Mouse (Mus musculus) right cerebral cortex, adult 18-20 months (tissue): Measurements from ENCODE around the gene Olfr611.
"Not testable (repeated sequence)": the region's sequence is repeated elsewhere in the genome, so short reads cannot be mapped to it uniquely, and the experiment has no call there.

ENCODE experiments used
- DNase-seq: peaks from one replicate; pipeline ENCODE4 v3.0.0; 2022; ENCODE audit warnings: mixed read lengths

Gene Olfr611

DNA sequence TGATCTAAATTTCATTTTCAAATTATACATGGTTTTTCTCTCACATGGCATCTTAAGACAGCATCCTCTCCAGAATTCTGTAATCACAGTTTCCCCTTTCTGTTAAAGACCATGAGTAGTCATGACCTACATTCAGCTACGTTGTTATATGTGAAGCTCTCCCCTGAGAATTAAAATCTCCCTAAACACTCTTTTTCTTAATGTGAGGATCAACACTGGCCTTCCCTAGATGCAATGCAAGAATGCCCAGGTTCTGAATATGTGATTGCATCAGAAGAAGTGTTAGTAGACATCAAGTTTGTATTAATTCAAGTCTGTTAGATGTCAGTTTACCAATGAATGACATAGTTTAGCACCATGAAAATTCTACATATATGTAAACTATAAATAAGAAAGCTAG, at the start of gene Olfr611:
Olfr611 (minus strand) TSS at position 101 of the 400 bp plus-strand sequence.
- DNase-seq: not testable (repeated sequence)

DNA sequence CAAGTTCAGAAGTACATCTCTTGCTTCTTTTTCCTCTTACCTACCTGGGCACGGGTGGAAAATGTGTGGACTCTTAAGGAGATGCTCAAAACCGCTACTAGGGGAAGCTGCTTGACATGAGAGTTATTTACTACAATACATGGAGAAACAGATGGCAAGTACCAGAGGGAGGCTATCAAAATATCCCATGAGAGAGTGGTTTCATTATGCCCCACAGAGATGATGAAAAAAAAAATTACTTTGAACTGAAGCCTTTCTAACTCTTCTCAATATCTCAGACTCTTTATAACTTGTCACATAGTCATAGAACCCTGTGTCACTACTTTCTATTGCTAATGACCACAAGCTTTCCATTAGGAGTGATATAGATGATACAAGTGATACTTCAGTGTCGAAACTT, 48.4 kb upstream of the Olfr611 start, which contains the start of gene Olfr616:
Olfr616 (minus strand) TSS at position 101 of the 400 bp plus-strand sequence.
- no peak for DNase-seq

DNA sequence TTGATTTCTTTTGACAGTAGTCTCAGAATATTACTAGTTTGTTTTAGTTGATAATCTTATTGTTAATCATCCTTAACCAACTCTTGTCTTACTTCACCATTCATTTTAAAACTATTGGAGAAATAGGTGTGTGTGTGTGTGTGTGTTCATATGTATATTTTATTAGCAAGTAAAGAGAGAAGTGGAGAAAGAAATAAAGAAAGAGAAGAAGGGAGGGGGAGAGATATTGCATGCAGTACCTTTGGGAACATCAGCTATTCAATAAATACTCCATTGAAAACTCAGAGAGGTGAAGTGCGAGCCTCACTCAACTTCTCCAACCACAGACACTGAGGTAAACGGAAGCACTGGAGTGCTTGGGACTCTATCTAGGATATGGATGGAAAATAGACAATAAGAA, 35.1 kb upstream of the Olfr611 start, which contains the start of gene Olfr615:
Olfr615 (plus strand) TSS at position 301 of the 400 bp plus-strand sequence.
- DNase-seq: no peak

DNA sequence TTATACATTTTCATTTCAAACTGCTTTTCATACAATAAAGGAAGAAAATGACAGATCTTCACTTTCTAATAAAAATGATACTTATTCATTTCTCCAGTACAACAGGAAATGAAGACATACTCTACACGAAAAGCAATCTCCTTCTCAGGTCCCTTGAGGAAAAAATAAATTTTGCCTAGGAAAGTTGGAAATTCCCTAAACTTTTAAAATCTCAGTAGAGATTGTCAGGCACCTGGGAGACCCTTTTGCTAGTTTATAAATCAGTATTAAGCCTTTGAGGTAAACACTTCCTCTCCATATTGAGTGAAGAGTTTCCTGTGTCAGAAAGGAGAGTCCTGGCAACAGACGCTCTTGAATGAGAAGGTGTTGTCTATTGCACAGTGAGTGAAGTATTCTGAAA, 27.1 kb upstream of the Olfr611 start, which contains the start of gene Olfr613:
Olfr613 (plus strand) TSS at position 301 of the 400 bp plus-strand sequence.
- no peak for DNase-seq

DNA sequence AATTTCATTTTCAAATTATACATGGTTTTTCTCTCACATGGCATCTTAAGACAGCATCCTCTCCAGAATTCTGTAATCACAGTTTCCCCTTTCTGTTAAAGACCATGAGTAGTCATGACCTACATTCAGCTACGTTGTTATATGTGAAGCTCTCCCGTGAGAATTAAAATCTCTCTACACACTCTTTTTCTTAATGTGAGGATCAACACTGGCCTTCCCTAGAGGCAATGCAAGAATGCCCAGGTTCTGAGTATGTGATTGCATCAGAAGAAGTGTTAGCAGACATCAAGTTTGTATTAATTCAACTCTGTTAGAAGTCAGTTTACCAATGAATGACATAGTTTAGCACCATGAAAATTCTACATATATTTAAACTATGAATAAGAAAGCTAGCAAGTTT, 22.0 kb upstream of the Olfr611 start, which contains the start of gene Olfr612:
Olfr612 (minus strand) TSS at position 101 of the 400 bp plus-strand sequence.
- DNase-seq: not testable (repeated sequence)

DNA sequence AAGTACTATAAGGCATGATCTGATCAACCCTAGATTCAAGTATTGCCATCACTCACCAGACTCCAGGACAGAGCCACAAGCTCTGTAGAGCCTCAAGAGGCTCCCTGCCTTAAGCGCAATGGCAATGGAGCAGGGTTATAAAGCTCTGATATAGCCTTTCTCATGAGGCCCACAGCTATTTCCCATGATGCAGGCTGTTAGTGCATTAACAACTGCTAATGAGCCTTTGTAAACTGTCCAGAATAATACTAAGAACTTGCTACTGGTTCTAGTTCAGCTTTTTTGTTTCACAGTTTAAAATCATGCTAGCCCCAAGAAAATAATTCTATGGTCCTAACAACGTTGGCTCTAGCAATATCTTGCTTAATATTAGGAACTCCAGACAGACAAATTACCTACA, 8.6 kb downstream of the Olfr611 start, which contains the start of gene Olfr610:
Olfr610 (minus strand) TSS at position 101 of the 400 bp plus-strand sequence.
- DNase-seq: no peak

DNA sequence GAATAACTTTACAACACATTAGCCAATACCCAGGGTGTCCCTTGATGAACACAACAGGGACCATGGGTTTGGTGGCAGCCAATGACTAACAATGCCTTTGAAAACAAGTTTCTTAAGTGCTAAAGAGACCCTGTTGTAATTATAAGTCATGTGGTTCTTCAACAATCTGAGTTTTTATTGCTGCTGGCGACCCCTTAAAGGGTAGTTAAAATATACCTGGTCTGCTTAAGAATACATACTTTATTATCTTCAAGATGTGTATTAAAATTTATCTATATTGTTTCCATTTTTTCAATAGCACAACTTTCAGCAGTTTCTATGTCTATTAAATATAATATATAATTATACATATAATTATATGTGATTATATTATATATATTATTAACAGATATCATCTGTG, 22.7 kb downstream of the Olfr611 start, which contains the start of gene Olfr609:
Olfr609 (minus strand) TSS at position 101 of the 400 bp plus-strand sequence.
- no peak for DNase-seq

DNA sequence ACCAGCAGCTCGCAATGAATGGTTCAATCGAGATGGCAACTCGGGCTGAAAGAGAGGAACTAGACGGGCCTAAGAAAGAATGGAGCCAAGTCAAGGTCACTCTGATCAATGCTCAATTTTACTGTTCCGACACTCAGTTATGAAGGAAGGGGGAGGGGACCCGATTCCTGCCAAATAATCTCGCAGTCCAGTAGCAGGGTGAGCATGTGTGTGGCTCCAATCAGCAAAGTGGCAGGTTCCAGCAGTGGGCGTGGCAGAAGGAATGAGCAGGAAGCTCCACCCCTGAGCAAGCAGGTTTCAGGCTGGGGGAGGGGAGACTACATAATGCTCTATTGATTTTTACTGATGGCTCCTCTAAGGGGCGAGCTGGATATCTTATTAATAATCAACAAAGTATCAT, 43.5 kb downstream of the Olfr611 start:
- DNase-seq: not testable (repeated sequence)

DNA sequence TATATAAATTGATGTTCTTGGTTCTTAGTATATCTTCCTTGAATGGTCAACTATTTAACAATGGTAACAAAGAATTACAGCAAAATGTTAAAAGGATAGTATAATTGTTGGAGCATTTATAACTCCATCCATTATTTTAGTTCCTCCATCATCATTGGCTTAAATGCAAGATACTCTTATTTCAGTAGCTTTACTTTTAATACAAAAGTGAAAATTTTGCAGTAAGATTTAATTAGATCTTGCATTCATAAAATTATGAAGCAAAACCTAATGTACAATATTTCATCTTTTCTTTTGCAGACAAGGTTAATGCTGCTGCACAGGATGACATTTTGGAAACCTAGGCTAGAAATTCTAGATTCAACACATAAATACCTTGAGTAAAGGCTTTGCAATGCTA, 51.1 kb downstream of the Olfr611 start, which contains the start of gene Olfr608:
Olfr608 (plus strand) TSS at position 301 of the 400 bp plus-strand sequence.
- no peak for DNase-seq
